ENCODE assay signal across 7 mouse cellular contexts in the genomic region with DNA sequence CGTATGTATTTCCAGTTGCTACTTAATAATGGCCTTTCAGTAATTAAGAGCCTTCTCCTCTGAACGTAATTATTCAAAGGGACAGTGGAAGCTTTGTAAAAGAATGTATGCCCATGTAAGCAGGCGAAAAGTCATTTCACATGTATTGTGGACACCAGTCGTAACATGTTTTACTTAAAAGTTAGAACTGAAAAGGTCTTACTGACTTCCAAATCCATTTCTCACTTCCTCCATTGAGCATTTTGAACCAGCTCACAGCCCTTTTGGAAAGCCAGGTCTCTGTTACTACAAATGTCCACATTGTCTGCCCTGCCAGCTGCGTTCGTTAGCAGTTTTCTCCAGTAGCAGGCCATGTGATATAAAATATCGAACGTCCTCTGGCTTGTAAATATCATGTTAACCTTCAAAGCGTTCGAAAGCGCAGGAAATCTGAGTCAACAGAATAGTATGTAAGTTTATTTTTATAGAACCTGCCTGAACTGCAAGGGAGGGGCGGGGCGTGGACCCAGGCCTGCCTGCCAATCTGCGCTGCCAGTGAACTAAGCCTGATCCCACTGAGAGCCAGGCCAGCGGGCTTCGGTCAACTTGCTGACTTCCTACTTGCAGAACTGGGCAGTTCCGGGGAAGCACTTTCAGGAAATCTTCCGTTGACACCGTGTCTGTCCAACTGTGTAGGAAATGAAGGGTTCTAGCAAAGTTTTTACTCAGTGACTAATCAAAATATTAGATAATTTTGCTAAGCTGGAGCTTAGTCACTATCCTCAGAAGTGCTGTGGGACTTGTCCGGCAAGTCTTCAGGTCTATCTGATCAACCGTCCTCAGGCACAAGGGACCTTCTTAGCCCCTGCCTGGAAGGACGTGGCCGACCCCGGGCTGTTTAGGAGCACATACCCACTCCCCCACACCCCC. TPM values are rescaled to one million over a fixed set of nuclear protein-coding genes. Genes with fewer than 3 reads are reported as not detected.
DNase-seq lines count a peak whose midpoint lies in the region; ATAC-seq and TF ChIP-seq lines count a peak whose summit lies in the region.

No protein-coding gene starts in this region.

- no peaks in the 10 kb centered on the region for H3K79me2 ChIP-seq in myocyte (ENCODE audit: control insufficient read depth, insufficient read depth)

- no peaks in the 10 kb centered on the region for H3K9me3 ChIP-seq in forebrain, postnatal 0 days (ENCODE audit: low read length)
- no peaks in the 10 kb centered on the region for H3K9me3 ChIP-seq in hindbrain, embryonic 16.5 days (ENCODE audit: control insufficient read depth, low read length)

- H3K27ac ChIP-seq in forebrain, postnatal 0 days (ENCODE audit: low read depth, low read length), result no peak overlapping the region
- H3K27ac ChIP-seq in hindbrain, embryonic 16.5 days (ENCODE audit: low read depth, low read length), result no peak overlapping the region

- H3K27me3 ChIP-seq in myocyte (ENCODE audit: control insufficient read depth, insufficient read depth, insufficient read length), result no peaks in the 10 kb centered on the region
- no peaks in the 10 kb centered on the region for H3K27me3 ChIP-seq in forebrain, postnatal 0 days (ENCODE audit: insufficient read depth, low read length)
- no peaks in the 10 kb centered on the region for H3K27me3 ChIP-seq in hindbrain, embryonic 16.5 days (replicated peaks; ENCODE audit: control insufficient read depth, insufficient read depth, low read length)

- no peak overlapping the region for H3K4me3 ChIP-seq in myocyte
- H3K4me3 ChIP-seq in forebrain, postnatal 0 days (ENCODE audit: low read depth, low read length), result no peak overlapping the region
- no peak overlapping the region for H3K4me3 ChIP-seq in hindbrain, embryonic 16.5 days (ENCODE audit: low read length)

- peak; percentile 53 for TF ChIP-seq POLR2A in myocyte (IDR thresholded peaks at IDR 0.05; ENCODE audit: insufficient read length, low read depth)

- ATAC-seq in forebrain, postnatal 0 days, result no peak
- no peak for ATAC-seq in hindbrain, embryonic 16.5 days

- H3ac ChIP-seq in myocyte (ENCODE audit: control insufficient read depth, insufficient read length), result no peak overlapping the region

- no peak overlapping the region for H3K9ac ChIP-seq in forebrain, postnatal 0 days
- H3K9ac ChIP-seq in hindbrain, embryonic 16.5 days (ENCODE audit: low read depth, low read length), result no peak overlapping the region

- H3K4me2 ChIP-seq in myocyte (ENCODE audit: low read depth), result peak overlapping the region; percentile 70
- no peak overlapping the region for H3K4me2 ChIP-seq in forebrain, postnatal 0 days (ENCODE audit: low read depth)
- H3K4me2 ChIP-seq in hindbrain, embryonic 16.5 days (ENCODE audit: low read length), result no peak overlapping the region

- 75% methylated on average over 24 of the region's 24 CpGs for WGBS in forebrain, postnatal 0 days
- 84% methylated on average over 24 of the region's 24 CpGs for WGBS in hindbrain, embryonic 16.5 days

- no peak for TF ChIP-seq CTCF in forebrain, postnatal 0 days (IDR thresholded peaks at IDR 0.05; ENCODE audit: low read depth)

- DNase-seq in adrenal gland, adult 8-10 months, result peak; percentile 72
- peak; percentile 10 for DNase-seq in forelimb bud, embryonic 11.5 days (ENCODE audit: low read depth, low spot score)
- peak; percentile 73 for DNase-seq in kidney, adult 9 months
- no peak for DNase-seq in Muller cell, postnatal 12 days (ENCODE audit: inconsistent ontology term)
- DNase-seq in forebrain, postnatal 0 days, result no peak

- no peaks in the 10 kb centered on the region for H3K4me1 ChIP-seq in forebrain, postnatal 0 days (ENCODE audit: insufficient read depth)
- H3K4me1 ChIP-seq in hindbrain, embryonic 16.5 days (ENCODE audit: control insufficient read depth, insufficient read depth, low read depth, low read length), result no peaks in the 10 kb centered on the region

- no peaks in the 10 kb centered on the region for H3K36me3 ChIP-seq in myocyte (ENCODE audit: control insufficient read depth, insufficient read depth)
- H3K36me3 ChIP-seq in forebrain, postnatal 0 days (ENCODE audit: insufficient read depth), result no peaks in the 10 kb centered on the region
- no peaks in the 10 kb centered on the region for H3K36me3 ChIP-seq in hindbrain, embryonic 16.5 days (ENCODE audit: control insufficient read depth, insufficient read depth, low read length)

TF ChIP-seq in myocyte, 11 proteins besides CTCF, POLR2A, EP300 and RAD21:
- TF ChIP-seq TCF12 (IDR thresholded peaks at IDR 0.05; ENCODE audit: insufficient read depth, poor library complexity, severe bottlenecking), result no peak
- TF ChIP-seq CEBPB (IDR thresholded peaks at IDR 0.05; ENCODE audit: insufficient read depth, poor library complexity, severe bottlenecking), result no peak
- no peak for TF ChIP-seq POLR2AphosphoS2 (IDR thresholded peaks at IDR 0.05; ENCODE audit: insufficient read length, low read depth)
- no peak for TF ChIP-seq REST (IDR thresholded peaks at IDR 0.05; ENCODE audit: insufficient read depth, insufficient read length)
- TF ChIP-seq MAX (IDR thresholded peaks at IDR 0.05; ENCODE audit: low read depth), result no peak
- TF ChIP-seq MYOG (IDR thresholded peaks at IDR 0.05; ENCODE audit: control insufficient read depth in 1 of 3, insufficient read depth in 1 of 3, insufficient read length in 2 of 3, low read depth in 2 of 3), result no peak
- TF ChIP-seq MYOD1 (IDR thresholded peaks at IDR 0.05; ENCODE audit: control insufficient read depth in 1 of 3, insufficient read length in 2 of 3, low read depth in 2 of 3), result peak in 2 of 3 experiments; percentile 59 to 77
- peak; percentile 60 for TF ChIP-seq USF1 (IDR thresholded peaks at IDR 0.05; ENCODE audit: low read depth)
- no peak for TF ChIP-seq SRF (IDR thresholded peaks at IDR 0.05; ENCODE audit: control insufficient read depth, insufficient read length, low read depth)
- TF ChIP-seq E2F4 (IDR thresholded peaks at IDR 0.05; ENCODE audit: insufficient read depth), result no peak
- peak; percentile 24 for TF ChIP-seq TCF3 (IDR thresholded peaks at IDR 0.05; ENCODE audit: insufficient read length, low read depth)

RNA-seq across cellular contexts. Expression of a gene that starts 9.5 kb away (rescaled TPM):
- 10 to 100 TPM; 27.6 to 36.1 (median 30.4) TPM for total RNA-seq in adrenal gland, adult 8-10 months (2022)
- polyA plus RNA-seq in myocyte (2012; fragmentation: generic; extraction: Trizol), result 3.6 TPM
- total RNA-seq in forebrain, postnatal 0 days (2014; rRNA removed), result 1.3 and 1.8 TPM in 2 replicates
- 0.84 and 1.2 TPM in 2 replicates for polyA plus RNA-seq in forebrain, postnatal 0 days (2015; fragmentation: Nextera tagmentation; extraction: Ambion mirVana)
- polyA plus RNA-seq in hindbrain, embryonic 16.5 days (2015; fragmentation: Nextera tagmentation; extraction: Ambion mirVana), result 0.27 and 0.63 TPM in 2 replicates

Comparison
In these comparisons a context has a peak if more than half of its experiments do, and no peak if none do; other contexts are left out.
1. DNase-seq: peak in adrenal gland, adult 8-10 months (single experiment), forelimb bud, embryonic 11.5 days (single experiment) and kidney, adult 9 months (single experiment); none in Muller cell, postnatal 12 days (single experiment) and forebrain, postnatal 0 days (single experiment).